Mouse (Mus musculus) stomach, embryonic 16.5 days (tissue): Measurements from ENCODE around the gene Tfdp1. TPM values are rescaled to one million over a fixed set of nuclear protein-coding genes. Genes with fewer than 3 reads are reported as not detected.

ENCODE experiments used
- ATAC-seq: fragments of 200-750 bp; cut with Nextera tagmentation; 2 replicates; pipeline ENCODE4 v1.8.0; 2017; ENCODE audit warnings: moderate number of reproducible peaks, moderate TSS enrichment; ENCODE audit not compliant: insufficient read depth, low FRiP score
- H3K27ac ChIP-seq: fragments of 300-500 bp; sonication (generic); 2 replicates; pipeline ENCODE4 v1.5.1; 2014; ENCODE audit warnings: low read length
- H3K27me3 ChIP-seq: fragments of 300-500 bp; sonication (generic); 2 replicates; pipeline ENCODE4 v1.6.1; 2014; ENCODE audit warnings: low read length, control low read depth, mixed read lengths; ENCODE audit not compliant: control insufficient read depth, insufficient read depth
- H3K36me3 ChIP-seq: fragments of 300-500 bp; sonication (generic); 2 replicates; pipeline ENCODE4 v1.6.1; 2014; ENCODE audit warnings: low read length; ENCODE audit not compliant: control insufficient read depth, insufficient read depth
- H3K4me1 ChIP-seq: fragments of 300-500 bp; sonication (generic); 2 replicates; pipeline ENCODE4 v1.6.1; 2014; ENCODE audit warnings: low read length, control low read depth, mixed read lengths; ENCODE audit not compliant: control insufficient read depth, insufficient read depth
- H3K4me2 ChIP-seq: fragments of 300-500 bp; sonication (generic); 2 replicates; pipeline ENCODE4 v1.6.1; 2014; ENCODE audit warnings: low read depth, low read length, mixed read lengths
- H3K4me3 ChIP-seq: fragments of 300-500 bp; sonication (generic); replicated peaks from 2 replicates; pipeline ENCODE4 v1.5.1; 2014; ENCODE audit warnings: mild to moderate bottlenecking, low read length
- H3K9ac ChIP-seq: fragments of 300-500 bp; sonication (generic); 2 replicates; pipeline ENCODE4 v1.6.1; 2014; ENCODE audit warnings: low read length
- H3K9me3 ChIP-seq: fragments of 300-500 bp; sonication (generic); replicated peaks from 2 replicates; pipeline ENCODE4 v1.6.1; 2016; ENCODE audit warnings: low read length, control low read depth; ENCODE audit not compliant: control insufficient read depth
- WGBS: fragments of 180-500 bp; shearing (Covaris S2); extraction: QIAGEN DNeasy Blood & Tissue Kit; methylation state at CpG from one replicate; pipeline ENCODE4 v1.1.7; 2014; 5-methylcytosine and 5-hydroxymethylcytosine counted together
- polyA plus RNA-seq: library from polyadenylated mRNA; unstranded; fragments of >200 nt; fragmentation: Nextera tagmentation; extraction: Ambion mirVana; gene quantifications from 2 replicates; pipeline ENCODE4 v1.2.1, GENCODE M21; 2015

The Tfdp1 gene
- 134 and 140 TPM in 2 replicates for polyA plus RNA-seq

DNA sequence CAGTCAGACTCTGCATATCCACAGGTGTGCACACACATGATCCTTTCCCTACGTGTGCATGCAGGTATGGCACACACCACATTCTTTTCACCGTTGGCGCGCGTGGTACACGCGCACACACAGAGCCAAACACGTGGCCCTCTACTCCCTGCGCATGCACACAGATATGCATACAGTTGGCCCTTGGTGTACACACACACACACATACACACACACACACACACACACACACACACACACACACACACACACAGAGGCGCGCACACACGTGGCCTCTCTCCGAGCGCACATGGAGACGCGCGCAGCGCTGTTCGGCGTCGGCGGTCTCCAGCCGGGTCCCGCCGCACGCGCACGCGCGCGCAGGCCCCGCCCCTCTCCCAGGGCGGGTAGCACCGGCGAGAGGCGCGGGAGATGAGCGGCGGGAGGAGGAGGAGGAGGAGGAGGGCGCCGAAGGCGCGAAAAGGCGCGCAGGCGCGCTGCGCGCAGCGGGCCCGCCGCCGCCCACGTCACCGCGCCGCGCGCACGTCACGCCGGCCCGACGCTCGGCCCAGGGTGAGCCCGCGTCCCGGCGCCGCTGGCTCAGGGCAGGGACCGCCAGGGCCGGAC is at the start of gene Tfdp1:
Tfdp1 (plus strand) TSS at position 497 of the 606 bp plus-strand sequence.
- Histone ChIP-seq H3K36me3 (no peaks in the 10 kb centered on the region), H3K27ac (peak within 1 kb of the TSS; percentile 73), H3K27me3 (no peaks in the 10 kb centered on the region), H3K4me2 (peak within 1 kb of the TSS; percentile 75), H3K4me3 (peak within 1 kb of the TSS; percentile 76), H3K4me1 (peaks cover 12% of the 10 kb centered on the region; the same call in 1 of the 2 replicates), H3K9ac (peak within 1 kb of the TSS; percentile 97), H3K9me3 (no peaks in the 10 kb centered on the region)
- WGBS, result under 1% methylated on average over 55 of the region's 72 CpGs
- ATAC-seq, result peak; percentile 94

DNA sequence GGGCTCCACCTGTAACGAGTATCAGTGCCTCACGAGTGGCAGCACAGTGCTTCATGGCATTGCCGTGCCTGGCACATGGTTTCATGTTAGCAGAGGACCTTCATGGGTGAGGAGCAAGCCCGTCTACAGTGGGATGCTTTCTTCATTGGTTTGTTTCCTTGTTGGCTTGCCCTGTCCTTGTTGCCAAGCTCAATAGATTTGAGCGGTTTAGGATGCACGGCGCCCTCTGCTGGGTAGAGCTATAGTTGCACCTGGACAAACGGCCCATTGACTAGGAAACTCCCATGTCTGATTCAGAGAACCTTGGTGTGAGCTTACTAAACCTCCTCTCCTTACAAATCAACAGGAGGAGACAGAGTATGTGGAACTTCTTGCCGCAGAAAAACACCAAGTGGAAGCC is 46.2 kb upstream of the Tfdp1 start:
- no peak overlapping the region for H3K4me2 ChIP-seq
- 29% methylated on average over 9 of the region's 9 CpGs for WGBS
- no peak overlapping the region for H3K9ac ChIP-seq
- no peak overlapping the region for H3K27ac ChIP-seq
- H3K9me3 ChIP-seq, result no peaks in the 10 kb centered on the region
- no peak for ATAC-seq
- H3K27me3 ChIP-seq, result no peaks in the 10 kb centered on the region
- peaks cover 7% of the 10 kb centered on the region; the same call in 1 of the 2 replicates for H3K4me1 ChIP-seq
- no peak overlapping the region for H3K4me3 ChIP-seq
- H3K36me3 ChIP-seq, result no peaks in the 10 kb centered on the region; the same call in 1 of the 2 replicates

DNA sequence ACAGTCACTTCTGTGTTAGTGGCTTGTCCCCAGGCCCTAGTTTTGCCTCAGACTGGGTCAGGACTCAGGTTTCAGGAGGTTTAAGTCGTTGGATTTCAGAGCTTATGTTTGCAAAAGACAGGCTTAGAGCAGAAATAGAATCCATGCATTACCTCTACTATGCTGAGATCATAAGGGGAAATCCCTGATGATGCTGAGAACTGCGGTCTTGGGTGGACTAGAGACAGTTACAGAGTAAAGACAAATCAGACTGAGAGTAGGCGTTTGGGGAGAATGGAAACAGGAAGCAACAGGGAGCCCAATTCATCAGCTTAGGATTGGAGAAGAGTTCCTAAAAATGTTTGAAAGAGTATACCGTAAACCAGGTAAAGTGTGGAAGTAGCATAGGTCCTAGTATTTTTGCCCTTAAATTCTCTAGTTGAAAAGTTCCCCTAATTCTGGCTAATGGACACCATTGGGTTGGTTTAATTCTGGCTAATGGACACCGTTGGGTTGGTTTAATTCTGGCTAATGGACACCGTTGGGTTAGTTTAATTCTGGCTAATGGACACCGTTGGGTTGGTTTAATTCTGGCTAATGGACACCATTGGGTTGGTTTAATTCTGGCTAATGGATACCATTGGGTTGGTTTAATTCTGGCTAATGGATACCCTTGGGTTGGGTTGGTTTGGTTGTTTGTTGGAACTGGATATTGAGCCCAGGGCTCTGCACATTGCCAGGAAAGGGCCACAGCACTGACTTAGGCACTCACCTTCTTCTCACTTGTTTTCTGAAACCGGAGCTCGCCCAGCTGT is 44.7 kb upstream of the Tfdp1 start:
- Histone ChIP-seq H3K36me3 (peaks cover 1% of the 10 kb centered on the region; the same call in 1 of the 2 replicates), H3K4me3 (no peak overlapping the region), H3K4me1 (peaks cover 5% of the 10 kb centered on the region; the same call in 1 of the 2 replicates), H3K27ac (no peak overlapping the region), H3K27me3 (no peaks in the 10 kb centered on the region), H3K4me2 (no peak overlapping the region), H3K9ac (no peak overlapping the region), H3K9me3 (no peaks in the 10 kb centered on the region)
- 91% methylated on average over 9 of the region's 9 CpGs for WGBS
- ATAC-seq, result no peak

DNA sequence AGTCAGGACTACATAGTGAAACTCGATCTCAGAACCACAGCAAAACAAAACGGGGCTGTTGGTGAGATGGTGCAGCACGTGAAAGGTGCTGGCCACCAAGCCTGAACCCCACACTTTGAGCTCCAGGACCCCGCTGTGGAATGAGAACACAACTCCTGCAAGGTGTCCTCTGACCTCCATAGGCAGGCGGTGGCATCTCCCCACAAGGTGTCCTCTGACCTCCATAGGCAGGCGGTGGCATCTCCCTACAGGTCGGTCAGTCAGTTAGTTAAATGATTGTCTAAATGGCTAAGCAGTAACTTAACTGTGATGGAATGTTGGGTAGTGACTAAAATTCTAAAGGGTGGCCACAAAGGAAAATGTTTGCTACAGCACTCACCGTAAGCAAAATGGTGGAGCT is 39.0 kb upstream of the Tfdp1 start:
- H3K27me3 ChIP-seq, result no peaks in the 10 kb centered on the region
- no peak overlapping the region for H3K4me3 ChIP-seq
- no peak overlapping the region for H3K4me2 ChIP-seq
- no peaks in the 10 kb centered on the region for H3K4me1 ChIP-seq
- ATAC-seq, result no peak
- peaks cover 19% of the 10 kb centered on the region for H3K36me3 ChIP-seq
- H3K9ac ChIP-seq, result no peak overlapping the region
- H3K9me3 ChIP-seq, result no peaks in the 10 kb centered on the region
- 92% methylated on average over 8 of the region's 8 CpGs for WGBS
- no peak overlapping the region for H3K27ac ChIP-seq

DNA sequence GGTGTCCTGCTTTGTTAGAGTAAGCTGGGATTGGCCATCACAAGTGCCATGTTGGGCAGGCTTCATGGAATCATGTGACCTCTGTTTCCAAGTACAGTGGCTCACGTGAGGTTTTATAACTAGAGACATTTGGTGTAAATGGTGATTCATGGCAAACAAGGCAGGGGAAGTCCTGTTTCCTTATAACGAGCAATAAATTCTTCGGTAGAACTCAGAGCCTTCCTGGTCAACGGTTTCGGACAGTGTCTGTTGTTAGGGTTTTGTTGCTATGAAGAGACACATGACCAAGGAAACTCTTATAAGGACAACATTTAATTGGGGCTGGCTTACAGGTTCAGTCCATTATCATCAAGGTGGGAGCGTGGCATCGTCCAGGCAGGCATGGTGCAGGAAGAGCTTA is 37.5 kb upstream of the Tfdp1 start:
- ATAC-seq, result no peak
- Histone ChIP-seq H3K4me2 (no peak overlapping the region), H3K9ac (no peak overlapping the region), H3K4me3 (no peak overlapping the region), H3K4me1 (no peaks in the 10 kb centered on the region), H3K27me3 (no peaks in the 10 kb centered on the region), H3K36me3 (peaks cover 22% of the 10 kb centered on the region), H3K9me3 (no peaks in the 10 kb centered on the region), H3K27ac (no peak overlapping the region)
- 95% methylated on average over 7 of the region's 7 CpGs for WGBS

DNA sequence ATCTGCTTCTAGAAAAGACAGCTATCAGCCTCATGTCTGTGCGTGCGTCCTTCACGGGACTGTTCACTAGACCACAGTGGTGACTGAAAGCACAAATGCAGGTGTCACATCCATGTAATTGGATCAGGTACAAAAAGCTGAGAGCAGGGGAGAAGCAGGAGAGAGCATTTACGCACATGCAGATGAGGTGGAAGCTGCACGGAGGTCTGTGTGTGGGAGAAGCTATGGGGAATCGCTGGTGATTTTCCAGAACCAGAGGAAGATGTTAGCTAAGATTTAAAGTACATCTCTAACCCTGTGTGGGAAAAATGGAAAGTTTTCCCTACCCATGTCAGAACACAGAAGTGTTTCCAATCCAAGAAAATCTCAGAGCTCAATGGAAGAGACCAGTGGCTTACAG is 33.1 kb upstream of the Tfdp1 start:
- 91% methylated on average over 6 of the region's 6 CpGs for WGBS
- no peak overlapping the region for H3K4me2 ChIP-seq
- no peak overlapping the region for H3K9ac ChIP-seq
- no peak overlapping the region for H3K27ac ChIP-seq
- no peaks in the 10 kb centered on the region for H3K9me3 ChIP-seq
- peaks cover 8% of the 10 kb centered on the region; the same call in 1 of the 2 replicates for H3K36me3 ChIP-seq
- H3K4me3 ChIP-seq, result no peak overlapping the region
- ATAC-seq, result no peak
- no peaks in the 10 kb centered on the region for H3K4me1 ChIP-seq
- no peaks in the 10 kb centered on the region for H3K27me3 ChIP-seq

DNA sequence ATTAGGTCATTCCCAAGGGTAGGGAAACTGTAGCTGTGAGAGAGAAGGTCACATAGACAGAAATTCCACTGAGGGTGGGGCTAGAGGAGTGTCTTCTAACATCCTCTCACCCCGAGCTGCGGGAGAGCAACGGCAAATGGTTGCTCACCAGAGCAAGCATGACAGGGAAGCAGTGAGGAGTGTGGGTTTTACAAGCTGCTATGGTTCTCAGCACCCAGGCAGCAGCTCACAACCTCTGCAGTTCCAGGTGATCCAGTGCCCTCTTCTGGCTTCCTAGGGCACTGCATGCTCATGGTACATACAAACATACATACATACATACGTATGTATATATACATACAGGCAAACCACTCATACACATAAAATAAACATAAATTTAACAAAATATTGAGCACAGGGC is 32.7 kb upstream of the Tfdp1 start:
- Histone ChIP-seq H3K9me3 (no peaks in the 10 kb centered on the region), H3K4me1 (no peaks in the 10 kb centered on the region), H3K27me3 (no peaks in the 10 kb centered on the region), H3K4me3 (no peak overlapping the region), H3K9ac (no peak overlapping the region), H3K4me2 (no peak overlapping the region), H3K27ac (no peak overlapping the region), H3K36me3 (peaks cover 8% of the 10 kb centered on the region; the same call in 1 of the 2 replicates)
- no peak for ATAC-seq
- 97% methylated on average over 4 of the region's 4 CpGs for WGBS

DNA sequence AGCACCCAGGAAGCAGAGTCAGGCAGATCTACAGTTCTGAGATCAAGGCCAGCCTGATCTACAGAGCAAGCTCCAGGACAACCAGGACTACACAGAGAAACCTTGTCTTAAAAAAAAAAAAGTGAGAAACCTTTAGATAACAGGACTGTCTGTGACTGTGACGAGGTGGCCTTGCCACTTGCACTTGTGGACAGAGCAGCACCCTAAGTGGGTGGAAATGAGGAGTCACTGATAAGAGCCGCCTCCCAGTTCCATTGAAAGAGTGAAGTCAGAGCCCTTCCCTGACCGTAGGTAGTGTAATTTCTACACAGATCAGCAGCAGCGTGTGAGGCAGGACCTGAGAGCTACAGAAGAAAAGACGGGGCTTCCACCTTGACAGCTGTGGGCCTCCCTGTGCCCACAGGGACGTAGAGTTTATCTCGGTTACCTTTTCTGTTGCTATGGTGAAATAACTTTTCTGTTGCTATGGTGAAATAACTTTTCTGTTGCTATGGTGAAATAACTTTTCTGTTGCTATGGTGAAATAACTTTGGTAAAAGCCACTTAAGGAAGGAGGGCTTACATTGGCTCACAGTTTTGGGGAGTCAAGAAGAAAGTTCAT is 32.1 kb upstream of the Tfdp1 start:
- Histone ChIP-seq H3K4me3 (no peak overlapping the region), H3K9ac (no peak overlapping the region), H3K9me3 (no peaks in the 10 kb centered on the region), H3K4me1 (no peaks in the 10 kb centered on the region), H3K4me2 (no peak overlapping the region), H3K36me3 (peaks cover 8% of the 10 kb centered on the region; the same call in 1 of the 2 replicates), H3K27me3 (no peaks in the 10 kb centered on the region), H3K27ac (no peak overlapping the region)
- ATAC-seq, result no peak
- WGBS, result 74% methylated on average over 7 of the region's 7 CpGs

DNA sequence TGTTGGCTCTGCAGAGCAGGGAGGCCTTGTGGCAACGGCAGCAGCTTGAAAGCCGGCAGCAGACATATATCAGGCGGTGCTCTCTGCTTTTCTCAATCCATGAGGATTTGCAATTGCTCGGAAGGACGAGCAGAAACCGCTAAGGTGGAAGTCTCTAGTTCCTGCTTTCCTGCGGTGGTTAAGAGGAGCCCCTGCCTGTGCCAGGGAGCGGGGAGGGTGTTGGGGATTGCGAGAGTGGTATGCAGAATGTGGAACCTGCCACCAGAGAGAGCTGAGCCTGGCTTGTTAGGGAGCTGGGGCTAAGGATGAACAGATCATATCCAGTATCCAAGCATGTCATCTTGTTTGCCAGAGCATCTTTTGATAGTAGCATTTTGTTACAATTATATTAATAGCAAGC is 31.6 kb upstream of the Tfdp1 start:
- WGBS, result 79% methylated on average over 9 of the region's 9 CpGs
- Histone ChIP-seq H3K9ac (no peak overlapping the region), H3K4me1 (no peaks in the 10 kb centered on the region), H3K4me2 (no peak overlapping the region), H3K4me3 (no peak overlapping the region), H3K27me3 (no peaks in the 10 kb centered on the region), H3K36me3 (peaks cover 8% of the 10 kb centered on the region; the same call in 1 of the 2 replicates), H3K9me3 (no peaks in the 10 kb centered on the region), H3K27ac (no peak overlapping the region)
- ATAC-seq, result no peak
